Mouse (Mus musculus): ENCODE measurements around the gene Abhd8.
A peak's percentile ranks its signal among the peaks of the same experiment; 100 is the strongest.

The Abhd8 gene

GRCm38 (mm10) chr8:71477196-71477845 lies 13.9 kb upstream of the Abhd8 start:
- no peak for DNase-seq (ENCODE audit: low spot score)

- peak; percentile 82 for DNase-seq (ENCODE audit: low spot score)
Observed at GRCm38 (mm10) chr8:71476099-71476940, 12.9 kb upstream of the Abhd8 start.

- DNase-seq (ENCODE audit: low spot score), result no peak
Observed at GRCm38 (mm10) chr8:71475702-71476075, 12.2 kb upstream of the Abhd8 start.

DNA sequence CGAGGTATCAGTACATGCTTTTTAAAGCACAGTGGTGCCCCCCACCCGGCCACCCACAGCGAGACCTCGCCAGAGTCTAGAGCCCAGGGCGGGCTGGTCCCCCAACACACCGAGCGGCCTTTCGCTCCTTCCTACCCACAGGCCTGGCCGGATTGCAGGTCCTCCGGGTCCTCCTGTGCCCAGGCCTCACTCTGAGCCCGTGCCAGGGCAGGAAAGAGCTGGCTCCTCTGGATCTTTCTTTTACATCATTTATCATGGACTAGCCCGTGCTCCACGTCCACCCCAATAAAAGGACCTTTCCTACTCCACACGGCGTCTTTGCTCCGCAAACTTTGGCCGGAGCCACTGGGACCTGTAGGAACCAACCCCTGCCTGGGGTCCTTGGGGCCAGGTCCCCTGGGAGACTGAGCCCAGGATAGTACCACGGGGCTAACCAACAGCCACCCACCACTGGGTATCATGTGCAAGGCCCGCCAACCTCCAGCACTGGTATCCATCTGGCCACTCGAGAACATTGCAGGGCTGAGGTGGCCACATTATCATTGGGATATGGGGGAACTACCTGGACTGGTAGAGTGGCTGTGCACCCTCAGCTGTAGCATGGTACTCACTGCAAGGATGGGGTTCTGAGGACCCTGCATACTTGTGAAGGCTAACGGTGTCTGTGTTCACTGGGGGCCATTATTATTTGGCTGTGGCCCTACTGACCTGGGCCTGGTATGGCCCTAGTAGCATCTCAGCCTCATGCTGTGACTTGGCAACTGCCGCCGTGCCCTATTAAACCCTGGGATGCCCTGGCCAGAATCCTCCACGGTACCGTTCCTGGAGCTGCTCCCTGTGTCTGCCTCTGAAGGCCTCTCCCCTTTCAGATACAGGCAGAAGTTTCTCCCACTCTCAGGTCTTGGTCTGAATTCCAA lies 11.6 kb upstream of the Abhd8 start:
- DNase-seq (ENCODE audit: low spot score), result no peak

DNA sequence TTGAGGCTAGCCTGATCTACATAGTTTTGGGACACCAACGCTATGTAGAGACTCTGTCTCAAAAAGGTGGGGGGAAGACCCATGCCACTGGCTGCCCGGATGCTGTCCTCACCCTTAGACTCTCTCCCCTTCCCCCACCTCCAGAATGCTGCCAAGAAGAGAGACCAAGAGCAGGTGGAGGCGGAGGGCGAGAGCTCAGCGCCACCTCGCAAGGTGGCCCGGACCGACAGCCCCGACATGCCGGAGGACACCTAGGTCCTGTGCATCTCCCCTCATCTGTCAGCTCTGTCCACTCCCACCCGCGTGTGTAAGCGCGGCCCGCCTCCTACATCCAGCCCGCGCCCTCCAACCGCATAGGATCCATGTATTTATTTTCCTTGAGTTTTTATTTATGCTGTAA lies 10.9 kb upstream of the Abhd8 start:
- DNase-seq (ENCODE audit: low spot score), result no peak

DNA sequence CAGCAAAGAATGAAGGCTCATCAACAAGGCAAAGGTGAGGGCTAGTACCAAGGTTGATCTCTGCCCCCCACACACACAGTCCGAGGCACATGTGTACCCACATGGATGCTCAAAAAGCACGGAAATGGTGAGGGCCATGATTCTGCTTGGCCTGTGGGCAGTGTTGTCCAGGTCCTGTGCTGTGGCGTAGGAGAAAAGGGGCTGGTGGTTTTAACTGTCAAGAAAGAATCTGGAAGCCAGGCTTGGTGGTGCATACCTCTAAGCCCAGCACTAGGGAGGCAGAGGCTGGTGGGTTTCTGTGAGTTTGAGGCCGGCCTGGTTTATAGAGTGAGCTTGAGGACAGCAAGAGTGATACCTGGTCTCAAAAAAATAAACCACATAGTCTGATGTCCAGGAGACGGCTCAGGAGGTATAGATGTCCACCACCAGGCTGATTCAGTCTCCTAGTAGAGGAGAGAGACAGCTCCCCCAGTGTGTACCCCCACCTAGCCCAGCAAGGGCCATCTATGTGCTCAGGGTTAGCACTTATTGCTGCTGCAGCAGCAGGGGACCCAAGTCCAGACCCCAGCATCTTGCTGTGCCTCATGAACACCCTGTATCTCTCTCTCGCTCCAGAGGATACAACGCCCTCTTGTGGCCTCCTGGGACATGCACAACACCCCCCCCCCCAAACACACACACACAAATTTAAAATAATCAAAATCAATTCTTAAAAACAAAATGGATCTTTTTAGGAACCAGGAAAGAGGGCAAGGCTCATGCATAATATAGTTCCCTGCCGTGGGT lies 9.3 kb upstream of the Abhd8 start:
- DNase-seq (ENCODE audit: low spot score), result no peak

- DNase-seq (ENCODE audit: low spot score), result no peak
Observed at GRCm38 (mm10) chr8:71471861-71472260, 8.4 kb upstream of the Abhd8 start.

- no peak for DNase-seq (ENCODE audit: low spot score)
Observed at GRCm38 (mm10) chr8:71470913-71471255, 7.4 kb upstream of the Abhd8 start.

DNA sequence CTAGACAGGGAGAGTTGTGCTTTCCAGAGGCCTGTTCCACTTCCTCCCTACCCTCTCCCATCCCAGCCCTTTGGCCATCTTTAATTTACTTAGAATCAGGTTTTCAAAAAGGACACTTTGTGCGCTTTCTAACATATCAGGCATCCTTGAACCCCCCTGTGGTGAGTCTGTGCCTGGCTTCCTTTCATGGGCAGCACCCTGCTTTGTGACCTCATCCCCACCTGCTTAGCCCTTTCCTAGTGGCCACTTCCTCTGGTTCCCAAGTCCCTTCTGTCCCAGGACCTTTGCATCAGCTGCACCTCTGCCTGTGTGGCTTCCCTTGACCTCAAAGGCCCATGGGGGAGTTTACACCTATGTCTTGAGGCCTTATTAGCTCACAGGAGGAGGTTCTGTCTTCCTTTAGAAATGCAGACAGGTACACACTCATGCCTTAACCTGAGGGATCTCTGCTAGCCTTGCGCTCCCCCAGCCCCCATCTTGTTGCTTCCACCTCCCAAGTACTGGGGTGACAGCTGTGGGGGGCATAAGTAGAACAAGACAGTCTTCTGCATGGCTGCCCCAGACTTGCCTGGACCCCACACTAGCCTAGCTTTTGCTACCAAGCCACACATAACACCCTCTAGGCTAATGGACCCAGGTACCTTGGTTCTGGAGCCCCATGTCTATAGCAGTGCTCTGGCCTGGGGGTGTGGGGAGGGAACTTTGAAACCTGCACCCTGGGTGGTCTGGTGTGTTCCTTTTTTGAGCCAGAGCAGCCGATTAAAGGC lies 6.9 kb upstream of the Abhd8 start:
- DNase-seq (ENCODE audit: low spot score), result no peak

GRCm38 (mm10) chr8:71469411-71469810 lies 6.0 kb upstream of the Abhd8 start:
- peak; percentile 69 for DNase-seq (ENCODE audit: low spot score)

DNA sequence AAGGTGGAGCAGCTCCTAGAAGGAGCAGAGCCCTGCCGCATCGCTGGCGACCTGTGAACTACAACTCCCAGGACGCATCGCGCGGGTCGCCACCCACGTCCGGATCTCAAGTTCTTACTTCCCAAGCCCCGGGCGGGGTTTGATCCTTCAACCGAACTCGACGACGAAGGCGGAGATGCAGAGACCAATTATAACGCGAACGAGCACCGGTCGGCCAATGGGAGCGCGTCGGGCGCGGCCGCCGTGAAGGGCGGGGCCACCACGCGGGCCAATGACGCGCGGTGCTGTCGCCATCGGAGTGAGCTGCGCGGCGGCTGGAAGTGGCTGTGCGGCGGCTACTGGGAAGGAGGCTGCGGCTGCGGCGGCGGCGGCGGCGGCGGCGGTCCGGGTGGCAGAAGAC lies 5.5 kb upstream of the Abhd8 start, which contains the start of gene Dda1:
Gene Dda1 (plus strand): TSS at position 284 of the 400 bp plus-strand sequence.
- peak; percentile 99 for DNase-seq (ENCODE audit: low spot score)

DNA sequence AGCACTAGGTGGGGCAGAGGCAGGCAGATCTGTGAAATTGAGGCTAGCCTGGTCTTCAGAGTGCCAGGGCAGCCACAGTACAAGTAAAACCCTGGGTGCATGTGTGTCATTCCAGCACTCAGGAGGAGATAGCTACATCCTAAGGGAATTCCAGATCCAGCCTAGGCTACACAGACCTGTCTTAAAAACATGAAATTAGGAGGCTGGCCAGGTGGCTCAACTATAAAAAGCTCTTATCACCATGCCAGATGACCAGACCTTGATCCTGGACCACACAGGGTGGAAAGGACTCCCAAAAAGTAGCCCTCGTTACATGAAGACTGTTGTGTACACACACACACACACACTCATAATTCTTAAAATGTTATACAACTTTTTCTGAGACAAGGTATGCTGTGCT lies 4.5 kb upstream of the Abhd8 start:
- DNase-seq (ENCODE audit: low spot score), result no peak

GRCm38 (mm10) chr8:71467201-71467600 lies 3.7 kb upstream of the Abhd8 start:
- DNase-seq (ENCODE audit: low spot score), result no peak

GRCm38 (mm10) chr8:71466198-71466597 lies 2.7 kb upstream of the Abhd8 start:
- DNase-seq (ENCODE audit: low spot score), result no peak

DNA sequence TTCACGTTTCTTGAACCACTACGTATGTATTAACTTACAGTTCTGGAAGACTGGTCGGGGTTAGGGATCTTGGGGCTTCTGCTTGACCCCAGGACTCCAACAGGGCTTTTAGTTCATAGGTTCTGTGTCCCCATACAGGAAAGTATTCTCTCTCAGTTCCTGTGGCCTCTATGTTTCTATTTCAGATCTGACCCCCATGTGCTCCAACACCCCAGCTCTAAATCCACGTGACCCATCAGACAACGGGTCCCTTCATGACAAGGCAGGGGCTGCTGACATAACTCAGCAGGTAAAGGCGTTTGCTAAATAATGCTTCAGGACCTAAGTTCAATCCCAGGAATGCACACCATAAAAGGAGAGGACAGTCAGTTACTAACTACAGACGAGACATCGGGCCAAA lies 2.3 kb upstream of the Abhd8 start:
- no peak for DNase-seq (ENCODE audit: low spot score)

- DNase-seq (ENCODE audit: low spot score), result peak; percentile 99
Observed at GRCm38 (mm10) chr8:71464513-71465500, 1.4 kb upstream of the Abhd8 start, which contains the start of gene Mrpl34. Gene Mrpl34, plus strand, starts transcription at chr8:71464959.

DNA sequence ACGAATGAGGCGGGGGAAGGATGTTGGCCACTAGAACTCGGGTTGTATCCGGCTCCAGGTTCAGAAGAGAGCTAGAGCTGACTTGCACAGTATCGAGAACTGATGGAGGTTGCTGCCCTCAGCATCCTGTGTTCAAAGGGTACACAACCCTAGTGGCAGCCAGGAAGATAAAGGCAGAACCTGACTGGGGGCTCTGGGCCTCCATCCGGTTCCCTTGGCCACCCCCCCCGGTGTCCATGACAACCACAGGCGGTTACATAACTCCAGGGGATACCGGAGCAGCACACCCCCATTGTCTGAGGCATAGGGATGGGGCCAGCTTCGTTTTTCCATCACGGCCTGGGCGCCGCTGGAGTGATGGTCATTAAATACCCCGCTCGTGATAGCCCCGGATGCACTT lies 669 bp downstream of the Abhd8 start:
- peak; percentile 72 for DNase-seq (ENCODE audit: low spot score)

DNA sequence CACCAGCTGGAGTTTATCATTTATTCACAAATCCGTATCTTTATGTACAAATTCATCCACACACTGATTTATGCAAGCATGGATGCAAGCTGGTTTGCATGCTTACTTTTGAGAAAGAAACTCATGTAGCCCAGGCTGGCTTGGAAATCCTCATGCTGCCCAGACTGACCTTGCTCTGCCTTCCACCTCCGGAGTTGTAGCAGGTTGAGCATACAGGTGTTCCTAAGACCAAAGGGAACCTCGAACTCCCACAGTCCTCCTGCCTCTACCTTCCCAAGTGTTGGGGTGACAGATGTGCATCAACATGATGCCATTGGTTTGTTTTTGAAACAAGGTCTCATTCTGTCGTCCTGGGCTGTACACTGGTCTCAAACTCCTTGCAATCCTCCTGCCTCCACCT lies 1.3 kb downstream of the Abhd8 start:
- no peak for DNase-seq (ENCODE audit: low spot score)

- DNase-seq (ENCODE audit: low spot score), result no peak
Observed at GRCm38 (mm10) chr8:71461152-71461840, 2.2 kb downstream of the Abhd8 start.
